Mouse (Mus musculus) liver, embryonic 11.5 days (tissue): ENCODE data around the gene Btaf1. TPM values are rescaled to one million over a fixed set of nuclear protein-coding genes. Genes with fewer than 3 reads are reported as not detected.

Experiments used
- ATAC-seq: fragments of 200-750 bp; cut with Nextera tagmentation; replicated peaks from 2 replicates; pipeline ENCODE4 v1.8.0; 2017; ENCODE audit warnings: moderate number of reproducible peaks, mild to moderate bottlenecking, moderate TSS enrichment, moderate library complexity; ENCODE audit not compliant: low FRiP score
- DNase-seq: peaks from one replicate; pipeline ENCODE4 v3.0.0-alpha.2; 2017; ENCODE audit warnings: low spot score
- H3K27ac ChIP-seq: fragments of 300-500 bp; sonication (generic); 2 replicates; pipeline ENCODE4 v1.5.1; 2014; ENCODE audit warnings: mild to moderate bottlenecking, low read depth, low read length, control low read depth
- H3K27me3 ChIP-seq: fragments of 300-500 bp; sonication (generic); replicated peaks from 2 replicates; pipeline ENCODE4 v1.6.1; 2014; ENCODE audit warnings: low read length, mixed read lengths; ENCODE audit not compliant: control insufficient read depth, insufficient read depth
- H3K36me3 ChIP-seq: fragments of 300-500 bp; sonication (generic); 2 replicates; pipeline ENCODE4 v1.6.1; 2014; ENCODE audit warnings: mild to moderate bottlenecking, low read length, moderate library complexity, mixed read lengths; ENCODE audit not compliant: control insufficient read depth, insufficient read depth
- H3K4me1 ChIP-seq: fragments of 300-500 bp; sonication (generic); replicated peaks from 2 replicates; pipeline ENCODE4 v1.6.1; 2014; ENCODE audit warnings: low read length, mixed read lengths; ENCODE audit not compliant: control insufficient read depth, insufficient read depth
- H3K4me2 ChIP-seq: fragments of 300-500 bp; sonication (generic); 2 replicates; pipeline ENCODE4 v1.6.1; 2014; ENCODE audit warnings: mild to moderate bottlenecking, control low read depth, moderate library complexity
- H3K4me3 ChIP-seq: fragments of 300-500 bp; sonication (generic); 2 replicates; pipeline ENCODE4 v1.5.1; 2014; ENCODE audit warnings: low read depth, low read length, control low read depth
- H3K9ac ChIP-seq: fragments of 300-500 bp; sonication (generic); 2 replicates; pipeline ENCODE4 v1.6.1; 2014; ENCODE audit warnings: low read depth, low read length, control low read depth
- H3K9me3 ChIP-seq: fragments of 300-500 bp; sonication (generic); 2 replicates; pipeline ENCODE4 v1.6.1; 2016; ENCODE audit warnings: low read length, inconsistent platforms, mixed read lengths; ENCODE audit not compliant: control insufficient read depth
- WGBS: fragments of 180-500 bp; shearing (Covaris S2); extraction: QIAGEN DNeasy Blood & Tissue Kit; methylation state at CpG from one replicate; pipeline ENCODE4 v1.1.7; 2014; 5-methylcytosine and 5-hydroxymethylcytosine counted together
- polyA plus RNA-seq: library from polyadenylated mRNA; unstranded; fragments of >200 nt; fragmentation: Nextera tagmentation; extraction: Ambion mirVana; gene quantifications from 2 replicates; pipeline ENCODE4 v1.2.1, GENCODE M21; 2014

Gene Btaf1
- polyA plus RNA-seq, 1 experiment from 2014 or later = 29.9 TPM

GRCm38 (mm10) chr19:36932097-36932496 lies 6.2 kb downstream of the Btaf1 start:
- Histone ChIP-seq H3K27ac (peak overlapping the region; percentile 48; the same call in 1 of the 2 replicates), H3K9ac (no peak overlapping the region), H3K27me3 (no peaks in the 10 kb centered on the region), H3K4me1 (peaks cover 45% of the 10 kb centered on the region), H3K4me2 (0 out of 2 replicates have a peak overlapping the region, but pooled peaks have one; percentile 1), H3K36me3 (peaks cover 5% of the 10 kb centered on the region; the same call in 1 of the 2 replicates), H3K4me3 (no peak overlapping the region), H3K9me3 (no peaks in the 10 kb centered on the region)
- ATAC-seq (peak; percentile 48), DNase-seq (no peak)

- WGBS = 66% methylated on average over 2 of the region's 2 CpGs
- DNase-seq (no peak), ATAC-seq (no peak)
- Histone ChIP-seq H3K9me3 (no peaks in the 10 kb centered on the region), H3K4me3 (no peak overlapping the region), H3K27me3 (no peaks in the 10 kb centered on the region), H3K9ac (no peak overlapping the region), H3K4me2 (peak overlapping the region; percentile 17; the same call in 1 of the 2 replicates), H3K4me1 (peaks cover 40% of the 10 kb centered on the region), H3K36me3 (peaks cover 5% of the 10 kb centered on the region; the same call in 1 of the 2 replicates), H3K27ac (no peak overlapping the region)
Observed at GRCm38 (mm10) chr19:36932613-36933012, 6.7 kb downstream of the Btaf1 start.

- no peak overlapping the region for H3K27ac ChIP-seq
- 0 out of 2 replicates have a peak, but pooled peaks cover 2% of the 10 kb centered on the region for H3K36me3 ChIP-seq
- H3K4me3 ChIP-seq = no peak overlapping the region
- 70% methylated on average over 4 of the region's 4 CpGs for WGBS
- no peak overlapping the region for H3K9ac ChIP-seq
- H3K9me3 ChIP-seq = no peaks in the 10 kb centered on the region
- no peak overlapping the region for H3K4me2 ChIP-seq
- H3K4me1 ChIP-seq = peaks cover 21% of the 10 kb centered on the region
- DNase-seq (no peak), ATAC-seq (no peak)
- no peaks in the 10 kb centered on the region for H3K27me3 ChIP-seq
Observed at GRCm38 (mm10) chr19:36936285-36936684, 10.4 kb downstream of the Btaf1 start.

GRCm38 (mm10) chr19:36938008-36938407 lies 12.1 kb downstream of the Btaf1 start:
- Histone ChIP-seq H3K9ac (no peak overlapping the region), H3K27me3 (no peaks in the 10 kb centered on the region), H3K4me1 (peaks cover 9% of the 10 kb centered on the region), H3K9me3 (no peaks in the 10 kb centered on the region), H3K27ac (no peak overlapping the region), H3K36me3 (0 out of 2 replicates have a peak, but pooled peaks cover 2% of the 10 kb centered on the region), H3K4me2 (no peak overlapping the region), H3K4me3 (no peak overlapping the region)
- no peak for DNase-seq
- no peak for ATAC-seq

GRCm38 (mm10) chr19:36940064-36940463 lies 14.2 kb downstream of the Btaf1 start:
- H3K4me3 ChIP-seq = no peak overlapping the region
- H3K4me2 ChIP-seq = no peak overlapping the region
- 0 out of 2 replicates have a peak, but pooled peaks cover 2% of the 10 kb centered on the region for H3K36me3 ChIP-seq
- WGBS = 67% methylated on average over 1 of the region's 1 CpGs
- peak; percentile 68 for ATAC-seq
- H3K9me3 ChIP-seq = no peaks in the 10 kb centered on the region
- DNase-seq = no peak
- no peaks in the 10 kb centered on the region for H3K27me3 ChIP-seq
- peaks cover 5% of the 10 kb centered on the region for H3K4me1 ChIP-seq
- H3K9ac ChIP-seq = no peak overlapping the region
- no peak overlapping the region for H3K27ac ChIP-seq

GRCm38 (mm10) chr19:36953637-36954206 lies 27.8 kb downstream of the Btaf1 start:
- no peak overlapping the region for H3K4me2 ChIP-seq
- ATAC-seq (peak; percentile 73), DNase-seq (no peak)
- peaks cover 10% of the 10 kb centered on the region; the same call in 1 of the 2 replicates for H3K36me3 ChIP-seq
- H3K4me3 ChIP-seq = no peak overlapping the region
- 40% methylated on average over 4 of the region's 4 CpGs for WGBS
- H3K9me3 ChIP-seq = no peaks in the 10 kb centered on the region
- no peak overlapping the region for H3K27ac ChIP-seq
- H3K9ac ChIP-seq = no peak overlapping the region
- H3K27me3 ChIP-seq = no peaks in the 10 kb centered on the region
- H3K4me1 ChIP-seq = peaks cover 13% of the 10 kb centered on the region; the same call in 1 of the 2 replicates

- no peak for ATAC-seq
- 84% methylated on average over 4 of the region's 4 CpGs for WGBS
- Histone ChIP-seq H3K27ac (no peak overlapping the region), H3K9me3 (no peaks in the 10 kb centered on the region), H3K4me1 (peaks cover 10% of the 10 kb centered on the region), H3K4me2 (no peak overlapping the region), H3K9ac (no peak overlapping the region), H3K4me3 (no peak overlapping the region), H3K36me3 (peaks cover 17% of the 10 kb centered on the region), H3K27me3 (no peaks in the 10 kb centered on the region)
- no peak for DNase-seq
Observed at GRCm38 (mm10) chr19:36958331-36958730, 32.5 kb downstream of the Btaf1 start.

GRCm38 (mm10) chr19:36961320-36961719 lies 35.4 kb downstream of the Btaf1 start:
- Histone ChIP-seq H3K4me2 (no peak overlapping the region), H3K9ac (no peak overlapping the region), H3K4me3 (no peak overlapping the region), H3K27ac (no peak overlapping the region), H3K36me3 (peaks cover 14% of the 10 kb centered on the region), H3K4me1 (peaks cover 5% of the 10 kb centered on the region), H3K27me3 (no peaks in the 10 kb centered on the region), H3K9me3 (no peaks in the 10 kb centered on the region)
- ATAC-seq (no peak), DNase-seq (no peak)
- 90% methylated on average over 1 of the region's 1 CpGs for WGBS
